In genomic region chr8:48880585-48880984, GRCm38 (mm10) we compare ENCODE assay signal across 19 mouse cellular contexts. TPM values are rescaled to one million over a fixed set of nuclear protein-coding genes. Genes with fewer than 3 reads are reported as not detected.
DNase-seq lines count a peak whose midpoint lies in the region; ATAC-seq and TF ChIP-seq lines count a peak whose summit lies in the region.
"Had no signal": no experiment of that assay in that cellular context is flagged by ENCODE, and none has a peak within 500 bp of the region (broad histone marks: within the 10 kb centered on the region; RNA-seq: fewer than 3 reads in every experiment).

No protein-coding gene starts in this region.

- no peaks in the 10 kb centered on the region for H3K27me3 ChIP-seq in forebrain, embryonic 15.5 days
- H3K27me3 ChIP-seq in forebrain, embryonic 12.5 days: no peaks in the 10 kb centered on the region
- no peaks in the 10 kb centered on the region for H3K27me3 ChIP-seq in forebrain, postnatal 0 days (ENCODE audit: insufficient read depth, low read length)
- H3K27me3 ChIP-seq: limb, embryonic 12.5 days; liver, embryonic 15.5 days had no signal

- DNase-seq in brain, adult 2 months (ENCODE audit: low read depth, low spot score): peak; percentile 81
- peak; percentile 76 for DNase-seq in forebrain, postnatal 0 days
- peak; percentile 1 to 46 for DNase-seq in left cerebral cortex, adult 9 months (ENCODE audit: low spot score in 2 of 2)
- no peak for DNase-seq in kidney, adult 11 months
- no peak for DNase-seq in thymus, postnatal 14 days
- DNase-seq: adrenal gland, adult 2 months; gastrocnemius, postnatal 25 days; heart, postnatal 36 days; kidney, adult 8-10 months; kidney, postnatal 4 days; lung, postnatal 10 days had no signal

- H3K4me1 ChIP-seq in forebrain, embryonic 15.5 days: peaks cover 5% of the 10 kb centered on the region; the same call in 1 of the 2 replicates
- no peaks in the 10 kb centered on the region for H3K4me1 ChIP-seq in forebrain, embryonic 12.5 days
- H3K4me1 ChIP-seq in forebrain, postnatal 0 days (ENCODE audit: insufficient read depth): no peaks in the 10 kb centered on the region
- H3K4me1 ChIP-seq: embryonic facial prominence, embryonic 10.5 days; limb, embryonic 12.5 days; liver, embryonic 15.5 days had no signal

- H3K36me3 ChIP-seq in forebrain, embryonic 15.5 days: no peaks in the 10 kb centered on the region
- no peaks in the 10 kb centered on the region for H3K36me3 ChIP-seq in forebrain, embryonic 12.5 days (replicated peaks)
- no peaks in the 10 kb centered on the region for H3K36me3 ChIP-seq in forebrain, postnatal 0 days (ENCODE audit: insufficient read depth)
- H3K36me3 ChIP-seq: embryonic facial prominence, embryonic 10.5 days; limb, embryonic 12.5 days; liver, embryonic 15.5 days had no signal

- no peak overlapping the region for H3K9ac ChIP-seq in forebrain, embryonic 15.5 days (replicated peaks)
- no peak overlapping the region for H3K9ac ChIP-seq in forebrain, embryonic 12.5 days
- H3K9ac ChIP-seq in forebrain, postnatal 0 days: no peak overlapping the region
- H3K9ac ChIP-seq: limb, embryonic 12.5 days; liver, embryonic 15.5 days had no signal

- ATAC-seq in forebrain, embryonic 15.5 days (replicated peaks): peak; percentile 55; the same call in 1 of the 2 replicates
- ATAC-seq in forebrain, embryonic 12.5 days (ENCODE audit: low FRiP score): no peak
- ATAC-seq in forebrain, postnatal 0 days: peak; percentile 79

- H3K4me3 ChIP-seq in forebrain, embryonic 15.5 days: no peak overlapping the region
- H3K4me3 ChIP-seq in forebrain, embryonic 12.5 days (replicated peaks): no peak overlapping the region
- no peak overlapping the region for H3K4me3 ChIP-seq in forebrain, postnatal 0 days (ENCODE audit: low read depth, low read length)
- H3K4me3 ChIP-seq: embryonic facial prominence, embryonic 10.5 days; erythroblast, embryonic 14.5 days; limb, embryonic 12.5 days; liver, embryonic 15.5 days had no signal

- H3K27ac ChIP-seq in forebrain, embryonic 15.5 days (replicated peaks): no peak overlapping the region
- no peak overlapping the region for H3K27ac ChIP-seq in forebrain, embryonic 12.5 days
- H3K27ac ChIP-seq in forebrain, postnatal 0 days (ENCODE audit: low read depth, low read length): no peak overlapping the region
- H3K27ac ChIP-seq: embryonic facial prominence, embryonic 10.5 days; limb, embryonic 12.5 days; liver, embryonic 15.5 days had no signal

- H3K9me3 ChIP-seq in forebrain, embryonic 15.5 days: no peaks in the 10 kb centered on the region
- no peaks in the 10 kb centered on the region for H3K9me3 ChIP-seq in forebrain, embryonic 12.5 days
- H3K9me3 ChIP-seq in forebrain, postnatal 0 days (ENCODE audit: low read length): no peaks in the 10 kb centered on the region
- H3K9me3 ChIP-seq: embryonic facial prominence, embryonic 10.5 days; limb, embryonic 12.5 days had no signal

- no peak for TF ChIP-seq CTCF in forebrain, postnatal 0 days (IDR thresholded peaks at IDR 0.05; ENCODE audit: low read depth)

- no peak overlapping the region for H3K4me2 ChIP-seq in forebrain, embryonic 15.5 days (replicated peaks)
- no peak overlapping the region for H3K4me2 ChIP-seq in forebrain, embryonic 12.5 days
- H3K4me2 ChIP-seq in forebrain, postnatal 0 days (ENCODE audit: low read depth): no peak overlapping the region
- H3K4me2 ChIP-seq: heart, embryonic 11.5 days; limb, embryonic 12.5 days; liver, embryonic 15.5 days had no signal

- 81% methylated on average over 5 of the region's 5 CpGs for WGBS in forebrain, embryonic 15.5 days
- WGBS in forebrain, embryonic 12.5 days: 88% methylated on average over 5 of the region's 5 CpGs
- 74% methylated on average over 5 of the region's 5 CpGs for WGBS in forebrain, postnatal 0 days

RNA-seq across cellular contexts. Expression of gene Tenm3, which starts 36.8 kb away (rescaled TPM):
- polyA plus RNA-seq in forebrain, embryonic 15.5 days (2015; fragmentation: Nextera tagmentation; extraction: Ambion mirVana): 23.4 and 25.9 TPM in 2 replicates
- 38.8 and 42.0 TPM in 2 replicates for polyA plus RNA-seq in forebrain, embryonic 12.5 days (2016; fragmentation: Nextera tagmentation; extraction: Ambion mirVana)
- total RNA-seq in forebrain, postnatal 0 days (2014; rRNA removed): 98.2 and 111 TPM in 2 replicates
- 15.0 and 21.6 TPM in 2 replicates for polyA plus RNA-seq in forebrain, postnatal 0 days (2015; fragmentation: Nextera tagmentation; extraction: Ambion mirVana)
- total RNA-seq: monocyte, adult 5-6 weeks had no signal

Comparison
In these comparisons a context has a peak if more than half of its experiments do, and no peak if none do; other contexts are left out.
1. DNase-seq: peak in brain, adult 2 months (single experiment), forebrain, postnatal 0 days (single experiment) and left cerebral cortex, adult 9 months (2 of 2); none in kidney, adult 11 months (single experiment) and thymus, postnatal 14 days (single experiment).